Mouse (Mus musculus) B cell, adult 67 days (primary cell): ENCODE data around the gene Ssb. TPM values are rescaled to one million over a fixed set of nuclear protein-coding genes. Genes with fewer than 3 reads are reported as not detected.

ENCODE experiments used
- total RNA-seq, 2 experiments: library from RNA; stranded (reverse); gene quantifications; 4 replicates each; pipeline ENCODE4 v1.2.4; 2023

Gene Ssb
- total RNA-seq: 100 to 1,000 TPM; 180 to 187 TPM

DNA sequence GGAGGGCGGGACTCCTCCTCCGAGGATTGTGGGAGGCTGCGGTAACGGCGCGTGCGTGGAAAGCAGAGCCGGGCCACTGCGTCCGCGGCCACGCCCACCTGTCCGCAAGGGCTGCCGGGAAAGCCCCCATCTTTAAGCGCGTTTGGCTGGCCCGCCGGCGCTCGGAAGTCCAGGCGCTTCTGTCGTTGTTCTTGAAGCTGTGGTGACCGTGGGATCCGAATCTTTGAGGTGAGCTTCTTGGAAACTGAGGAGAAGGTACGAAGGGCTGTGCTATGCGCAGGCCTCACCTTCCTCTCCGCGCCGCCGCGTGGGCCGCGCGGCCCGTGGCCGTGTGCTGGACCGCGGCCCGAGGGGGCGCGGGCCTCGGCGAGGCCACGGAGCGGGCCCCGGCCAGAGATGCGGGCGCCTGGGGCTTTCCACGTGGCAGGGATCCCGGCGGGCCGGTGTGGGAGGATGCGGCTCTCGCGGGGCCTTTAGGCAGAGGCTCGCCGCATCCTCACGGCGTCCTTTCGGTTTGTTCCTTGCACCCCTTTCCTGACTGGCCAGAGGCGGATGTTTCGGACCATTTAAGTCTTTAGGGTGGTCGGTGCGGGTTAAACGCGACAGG is at the start of gene Ssb:
Gene Ssb (plus strand): TSS at position 78 of the 607 bp plus-strand sequence.

DNA sequence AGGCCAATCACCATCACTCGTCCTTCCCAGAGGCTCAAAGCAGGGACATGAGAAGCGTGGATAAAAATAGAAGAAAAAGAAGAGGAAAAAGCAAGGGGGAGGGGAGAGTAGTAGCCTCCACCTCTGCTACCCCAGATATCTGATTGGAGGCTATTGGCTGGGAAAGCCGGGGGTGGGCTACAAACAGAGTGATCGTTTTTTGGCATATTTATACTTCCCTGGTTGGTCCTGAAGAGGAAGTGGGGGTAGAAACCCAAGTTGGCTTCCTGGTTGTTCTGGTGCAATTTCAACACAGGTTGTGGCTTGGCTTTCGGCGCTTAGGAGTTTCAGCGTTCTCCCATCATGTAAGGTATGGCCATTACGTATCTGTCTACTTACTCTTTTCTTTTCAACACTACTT is 39.7 kb upstream of the Ssb start, which contains the start of gene Klhl23:
Gene Klhl23 (plus strand): TSS at position 234 of the 400 bp plus-strand sequence.

DNA sequence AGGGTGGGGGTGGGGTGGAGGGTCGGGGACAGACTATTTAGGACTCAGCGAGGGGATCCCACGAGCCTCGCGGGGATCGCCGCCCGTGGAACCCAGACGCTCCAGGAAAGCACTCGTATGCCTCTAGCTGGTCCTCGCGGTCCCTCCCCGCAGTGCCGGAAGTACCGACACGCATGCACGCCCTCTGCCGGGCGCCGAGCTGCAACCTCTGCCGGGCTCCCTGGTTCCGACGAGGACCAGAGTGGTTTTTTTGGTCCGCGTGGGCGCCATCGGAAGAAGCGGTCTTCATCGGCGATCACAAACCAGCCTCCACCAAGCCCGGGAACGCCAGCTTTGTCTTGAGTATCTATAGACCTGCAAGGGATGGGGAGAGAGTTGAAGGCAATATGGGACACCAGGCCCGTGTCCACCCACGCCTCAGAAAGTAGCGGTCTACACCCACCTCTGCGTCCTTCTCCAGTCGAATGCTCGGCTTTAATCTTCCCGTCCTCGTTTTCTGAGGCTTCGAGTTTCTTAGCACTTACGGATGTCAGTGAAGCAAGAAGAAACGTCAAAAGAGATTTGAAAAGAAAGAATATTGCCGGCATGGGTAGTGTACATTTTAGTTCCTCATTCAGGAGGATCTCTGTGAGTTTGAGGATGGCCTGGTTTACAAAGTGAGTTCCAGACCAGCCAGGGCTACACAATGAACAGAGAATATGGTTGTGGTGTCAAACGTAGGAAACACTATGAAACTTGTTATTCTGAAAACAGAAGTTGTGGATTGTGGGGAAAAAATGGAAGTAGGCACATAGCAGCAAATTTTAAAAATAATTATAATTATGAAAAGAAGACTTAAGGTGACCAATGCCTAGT is 24.3 kb downstream of the Ssb start, which contains the start of gene Mettl5:
Gene Mettl5 (minus strand): TSS at position 165 of the 855 bp plus-strand sequence.

DNA sequence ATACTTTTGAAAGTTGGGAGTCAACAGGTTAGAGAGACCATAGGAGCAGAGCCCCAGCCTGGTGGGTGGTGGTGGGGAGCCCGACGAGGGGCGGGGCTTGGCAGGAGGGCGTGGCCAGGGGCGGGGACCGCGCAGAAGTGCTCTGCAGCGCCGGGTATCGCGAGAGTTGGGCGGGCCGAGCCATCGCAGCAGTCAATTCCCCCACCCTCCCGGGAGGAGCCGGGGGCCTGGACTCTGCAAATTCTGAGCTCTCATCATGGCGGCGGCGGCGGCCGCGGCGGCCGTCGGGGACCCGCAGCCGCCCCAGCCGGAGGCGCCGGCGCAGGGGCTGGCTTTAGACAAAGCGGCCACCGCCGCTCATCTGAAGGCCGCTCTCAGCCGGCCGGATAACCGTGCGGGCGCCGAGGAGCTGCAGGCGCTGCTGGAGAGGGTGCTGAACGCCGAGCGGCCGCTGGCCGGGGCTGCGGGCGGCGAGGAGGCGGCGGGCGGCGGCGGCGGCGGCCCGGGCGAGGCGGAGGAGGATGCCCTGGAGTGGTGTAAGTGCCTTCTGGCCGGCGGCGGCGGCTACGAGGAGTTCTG is 35.8 kb downstream of the Ssb start, which contains the start of gene Ubr3:
Gene Ubr3 (plus strand): TSS at position 208 of the 579 bp plus-strand sequence.

Other genes with a start within 250 kb of the Ssb start
- 1 to 10 TPM in 1 of 2 experiments, under 1 TPM in 1; 0.58 to 1.2 TPM for gene Bbs5, start 214.4 kb upstream of the Ssb start, total RNA-seq
- gene Klhl41, start 191.4 kb upstream of the Ssb start, total RNA-seq: 1 to 10 TPM in 1 of 2 experiments, under 1 TPM in 1; 0.29 to 3.7 TPM
- gene Fastkd1, start 148.0 kb upstream of the Ssb start, total RNA-seq: 10 to 100 TPM; 23.7 to 35.2 TPM
- gene Ppig, start 139.0 kb upstream of the Ssb start, total RNA-seq: 100 to 1,000 TPM in 1 of 2 experiments, 10 to 100 TPM in 1; 99.2 to 105 TPM
- 1 to 10 TPM; 1.9 to 4.2 TPM for gene Ccdc173, start 72.0 kb upstream of the Ssb start, total RNA-seq
- 10 to 100 TPM; 37.7 to 47.8 TPM for gene Phospho2, start 71.9 kb upstream of the Ssb start, total RNA-seq
- gene Klhl23, start 39.6 kb upstream of the Ssb start, total RNA-seq: under 1 TPM in 1 of 2 experiments, not detected in 1; 0.21 TPM
- 10 to 100 TPM; 24.7 to 27.7 TPM for gene Mettl5, start 24.1 kb downstream of the Ssb start, total RNA-seq
- 10 to 100 TPM; 86.2 to 91.3 TPM for gene Ubr3, start 35.7 kb downstream of the Ssb start, total RNA-seq
- 1 to 10 TPM in 1 of 2 experiments, under 1 TPM in 1; 0.90 to 1.1 TPM for gene Myo3b, start 177.6 kb downstream of the Ssb start, total RNA-seq